ENCODE assay signal across 8 mouse cellular contexts in genomic region chr3:122274241-122275024, GRCm38 (mm10). TPM values are rescaled to one million over a fixed set of nuclear protein-coding genes. Genes with fewer than 3 reads are reported as not detected.
DNase-seq lines count a peak whose midpoint lies in the region; ATAC-seq and TF ChIP-seq lines count a peak whose summit lies in the region.

TSS of gene Dnttip2 (plus strand) at chr3:122274388.

- H3K4me3 ChIP-seq in hindbrain, embryonic 14.5 days (replicated peaks; ENCODE audit: low read length), result peak within 1 kb of the TSS; percentile 87
- peak within 1 kb of the TSS; percentile 77 for H3K4me3 ChIP-seq in left cerebral cortex, adult 2 months

- no peaks in the 10 kb centered on the region for H3K9me3 ChIP-seq in hindbrain, embryonic 14.5 days (ENCODE audit: control insufficient read depth, low read length)

- no peaks in the 10 kb centered on the region for H3K27me3 ChIP-seq in hindbrain, embryonic 14.5 days (ENCODE audit: control insufficient read depth, insufficient read depth, low read length)

- peak within 1 kb of the TSS; percentile 86 for H3K9ac ChIP-seq in hindbrain, embryonic 14.5 days

- H3K4me1 ChIP-seq in hindbrain, embryonic 14.5 days (replicated peaks; ENCODE audit: control insufficient read depth, insufficient read depth, low read length), result peaks cover 25% of the 10 kb centered on the region

- under 1% methylated on average over 56 of the region's 57 CpGs for WGBS in hindbrain, embryonic 14.5 days

- peak; percentile 97 for ATAC-seq in hindbrain, embryonic 14.5 days (ENCODE audit: low FRiP score)
- peak; percentile 92 for ATAC-seq in megakaryocyte, adult 5-6 weeks (ENCODE audit: poor library complexity, severe bottlenecking)

- intact Hi-C loops in left cerebral cortex, adult 2 months (cut with DNase I), result no loop called here

- no peak for TF ChIP-seq CTCF in left cerebral cortex, adult 2 months (IDR thresholded peaks at IDR 0.05)

- DNase-seq in R1 (ENCODE audit: low read depth, low spot score), result peak; percentile 98
- DNase-seq in cerebellum, postnatal 14 days, result peak; percentile 95 to 96
- DNase-seq in frontal cortex, postnatal 14 days (ENCODE audit: low spot score in 2 of 2), result peak; percentile 81 to 82
- DNase-seq in hindbrain, embryonic 14.5 days (ENCODE audit: low spot score), result peak; percentile 97
- DNase-seq in left cerebral cortex, adult 2 months (ENCODE audit: extremely low spot score in 1 of 2, low spot score in 2 of 2), result peak; percentile 92 to 93
- peak; percentile 88 to 93 for DNase-seq in right cerebral cortex, adult 2 months (ENCODE audit: low spot score in 2 of 2)
- DNase-seq in urinary bladder, postnatal 14 days (ENCODE audit: low spot score), result peak; percentile 92

- peak within 1 kb of the TSS; percentile 59 for H3K4me2 ChIP-seq in hindbrain, embryonic 14.5 days (replicated peaks)

- peak within 1 kb of the TSS; percentile 70 for H3K27ac ChIP-seq in hindbrain, embryonic 14.5 days
- H3K27ac ChIP-seq in left cerebral cortex, adult 2 months, result peak within 1 kb of the TSS; percentile 88

- H3K36me3 ChIP-seq in hindbrain, embryonic 14.5 days (replicated peaks; ENCODE audit: control insufficient read depth, insufficient read depth), result peaks cover 38% of the 10 kb centered on the region

RNA-seq across cellular contexts. Expression of gene Dnttip2, which starts in this region (rescaled TPM):
- 47.9 and 48.3 TPM in 2 replicates for polyA plus RNA-seq in hindbrain, embryonic 14.5 days (2014; fragmentation: Nextera tagmentation; extraction: Ambion mirVana)
- total RNA-seq in left cerebral cortex, adult 2 months (2021), result 10 to 100 TPM; 29.5 to 33.4 TPM
- total RNA-seq in megakaryocyte, adult 5-6 weeks (2015), result 65.3 and 76.9 TPM in 2 replicates
- total RNA-seq in megakaryocyte, adult 5-6 weeks (2017), result 81.9 and 94.7 TPM in 2 replicates

Comparison
In these comparisons a context has a peak if more than half of its experiments do, and no peak if none do; other contexts are left out.
1. Peak in every context shown above with its lines: DNase-seq, ATAC-seq, H3K4me3 ChIP-seq and H3K27ac ChIP-seq.